Mouse (Mus musculus): ENCODE measurements at regions not wholly inside any gene's neighbourhood (a gene's known extent, or its start where the extent isn't known, plus 50 kb on each side); places are given as distances from the start of the nearest gene placed in this dataset.

DNA sequence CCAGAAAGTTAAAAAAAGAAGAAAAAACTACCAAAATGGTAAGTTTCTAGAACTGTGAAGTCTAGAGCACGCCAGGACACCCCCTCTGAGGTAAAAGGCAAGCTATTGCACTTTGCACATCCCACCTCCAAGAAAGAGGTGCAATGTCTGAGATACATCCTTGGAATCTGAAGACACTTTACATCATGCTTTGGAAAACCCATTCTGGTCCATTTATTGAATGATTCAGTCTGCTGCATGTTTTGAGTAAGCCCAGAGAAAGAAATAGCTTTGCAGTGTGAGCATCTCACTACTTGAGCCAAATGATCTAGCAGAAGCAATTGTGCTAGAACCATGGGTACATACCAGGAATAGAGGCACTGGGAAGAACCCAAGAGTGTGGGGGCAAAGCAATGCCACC is 85.1 kb upstream of the F13a1 start:
- H3K4me2 ChIP-seq (replicated peaks; ENCODE audit: low read depth): no peak overlapping the region
- ATAC-seq: no peak
- no peak overlapping the region for H3K27ac ChIP-seq (ENCODE audit: low read depth, low read length)
- H3K4me3 ChIP-seq (ENCODE audit: low read depth, low read length): no peak overlapping the region
- no peak for TF ChIP-seq CTCF (IDR thresholded peaks at IDR 0.05; ENCODE audit: low read depth)
- WGBS: 66% methylated on average over 1 of the region's 1 CpGs
- no peak overlapping the region for H3K9ac ChIP-seq (ENCODE audit: low read depth, low read length)
- H3K36me3 ChIP-seq (ENCODE audit: control insufficient read depth, insufficient read depth): no peaks in the 10 kb centered on the region
- no peaks in the 10 kb centered on the region for H3K9me3 ChIP-seq (ENCODE audit: control insufficient read depth)
- H3K27me3 ChIP-seq (replicated peaks; ENCODE audit: control insufficient read depth, insufficient read depth, low read length): no peaks in the 10 kb centered on the region
- H3K4me1 ChIP-seq (replicated peaks; ENCODE audit: control insufficient read depth, insufficient read depth, low read length): no peaks in the 10 kb centered on the region

DNA sequence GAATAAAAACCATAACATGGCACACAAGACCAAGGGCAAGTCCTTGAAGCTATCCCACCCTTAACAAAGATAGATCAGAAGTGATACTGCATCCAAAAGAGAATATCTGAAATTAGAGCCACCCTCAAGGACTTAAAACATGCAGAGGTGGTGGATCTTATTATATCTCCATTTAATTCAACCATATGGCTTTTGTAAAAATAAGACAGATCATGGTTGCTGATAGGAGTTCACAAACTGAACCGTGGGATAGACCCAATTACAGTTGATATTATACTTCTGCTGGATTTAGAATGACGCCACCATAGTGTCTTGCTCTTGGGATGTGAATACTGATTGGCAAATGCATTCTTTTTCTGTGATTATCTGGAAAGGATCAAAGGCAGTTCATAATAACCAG is 84.5 kb upstream of the F13a1 start:
- no peak for ATAC-seq
- Histone ChIP-seq H3K27ac (ENCODE audit: low read depth, low read length) (no peak overlapping the region), H3K4me3 (ENCODE audit: low read depth, low read length) (no peak overlapping the region), H3K36me3 (ENCODE audit: control insufficient read depth, insufficient read depth) (no peaks in the 10 kb centered on the region), H3K27me3 (replicated peaks; ENCODE audit: control insufficient read depth, insufficient read depth, low read length) (no peaks in the 10 kb centered on the region), H3K9me3 (ENCODE audit: control insufficient read depth) (no peaks in the 10 kb centered on the region), H3K4me1 (replicated peaks; ENCODE audit: control insufficient read depth, insufficient read depth, low read length) (no peaks in the 10 kb centered on the region), H3K9ac (ENCODE audit: low read depth, low read length) (no peak overlapping the region), H3K4me2 (replicated peaks; ENCODE audit: low read depth) (no peak overlapping the region)
- no peak for TF ChIP-seq CTCF (IDR thresholded peaks at IDR 0.05; ENCODE audit: low read depth)
- 85% methylated on average over 2 of the region's 2 CpGs for WGBS

- no peaks in the 10 kb centered on the region for H3K36me3 ChIP-seq (ENCODE audit: control insufficient read depth, insufficient read depth)
- H3K27ac ChIP-seq (ENCODE audit: low read depth, low read length): no peak overlapping the region
- no peak overlapping the region for H3K4me2 ChIP-seq (replicated peaks; ENCODE audit: low read depth)
- 49% methylated on average over 10 of the region's 10 CpGs for WGBS
- ATAC-seq: no peak
- H3K27me3 ChIP-seq (replicated peaks; ENCODE audit: control insufficient read depth, insufficient read depth, low read length): no peaks in the 10 kb centered on the region
- no peak for TF ChIP-seq CTCF (IDR thresholded peaks at IDR 0.05; ENCODE audit: low read depth)
- no peaks in the 10 kb centered on the region for H3K4me1 ChIP-seq (replicated peaks; ENCODE audit: control insufficient read depth, insufficient read depth, low read length)
- H3K9ac ChIP-seq (ENCODE audit: low read depth, low read length): no peak overlapping the region
- H3K4me3 ChIP-seq (ENCODE audit: low read depth, low read length): no peak overlapping the region
- no peaks in the 10 kb centered on the region for H3K9me3 ChIP-seq (ENCODE audit: control insufficient read depth)
Measured at GRCm38 (mm10) chr13:37130637-37131036, 80.6 kb upstream of the F13a1 start.

- no peak overlapping the region for H3K4me2 ChIP-seq (replicated peaks; ENCODE audit: low read depth)
- H3K27ac ChIP-seq (ENCODE audit: low read depth, low read length): no peak overlapping the region
- H3K4me1 ChIP-seq (replicated peaks; ENCODE audit: control insufficient read depth, insufficient read depth, low read length): no peaks in the 10 kb centered on the region
- no peak for ATAC-seq
- H3K36me3 ChIP-seq (ENCODE audit: control insufficient read depth, insufficient read depth): no peaks in the 10 kb centered on the region
- H3K9ac ChIP-seq (ENCODE audit: low read depth, low read length): no peak overlapping the region
- 86% methylated on average over 4 of the region's 4 CpGs for WGBS
- H3K27me3 ChIP-seq (replicated peaks; ENCODE audit: control insufficient read depth, insufficient read depth, low read length): no peaks in the 10 kb centered on the region
- H3K4me3 ChIP-seq (ENCODE audit: low read depth, low read length): no peak overlapping the region
- H3K9me3 ChIP-seq (ENCODE audit: control insufficient read depth): no peaks in the 10 kb centered on the region
- TF ChIP-seq CTCF (IDR thresholded peaks at IDR 0.05; ENCODE audit: low read depth): no peak
Measured at GRCm38 (mm10) chr13:37121602-37122001, 71.6 kb upstream of the F13a1 start.

DNA sequence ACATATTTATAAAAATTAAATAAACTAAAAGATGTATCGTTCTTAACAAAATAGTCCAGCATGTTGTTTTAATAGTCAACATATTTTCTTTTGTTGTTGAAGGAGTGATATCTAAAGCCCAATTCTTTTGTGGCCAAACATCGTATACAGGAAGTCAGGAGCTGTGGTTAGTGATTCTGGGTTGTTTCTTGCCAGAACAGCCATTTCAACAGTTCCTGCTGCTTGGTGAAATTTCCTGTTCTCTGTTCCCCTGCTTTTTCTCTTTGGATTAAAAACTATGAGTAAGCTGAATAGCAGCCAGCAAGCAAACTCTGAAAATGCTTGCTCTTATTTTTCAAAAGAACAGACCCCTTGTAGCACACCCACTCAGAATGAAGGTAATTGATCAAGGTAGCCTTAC is 70.2 kb upstream of the F13a1 start:
- H3K9me3 ChIP-seq (ENCODE audit: control insufficient read depth): no peaks in the 10 kb centered on the region
- no peak overlapping the region for H3K4me3 ChIP-seq (ENCODE audit: low read depth, low read length)
- no peak for ATAC-seq
- H3K27me3 ChIP-seq (replicated peaks; ENCODE audit: control insufficient read depth, insufficient read depth, low read length): no peaks in the 10 kb centered on the region
- WGBS: 83% methylated on average over 2 of the region's 2 CpGs
- TF ChIP-seq CTCF (IDR thresholded peaks at IDR 0.05; ENCODE audit: low read depth): no peak
- H3K36me3 ChIP-seq (ENCODE audit: control insufficient read depth, insufficient read depth): no peaks in the 10 kb centered on the region
- no peak overlapping the region for H3K27ac ChIP-seq (ENCODE audit: low read depth, low read length)
- no peak overlapping the region for H3K9ac ChIP-seq (ENCODE audit: low read depth, low read length)
- no peak overlapping the region for H3K4me2 ChIP-seq (replicated peaks; ENCODE audit: low read depth)
- no peaks in the 10 kb centered on the region for H3K4me1 ChIP-seq (replicated peaks; ENCODE audit: control insufficient read depth, insufficient read depth, low read length)

GRCm38 (mm10) chr13:37114324-37114723 is 64.3 kb upstream of the F13a1 start:
- TF ChIP-seq CTCF (IDR thresholded peaks at IDR 0.05; ENCODE audit: low read depth): no peak

GRCm38 (mm10) chr13:37111747-37112146 is 61.7 kb upstream of the F13a1 start:
- H3K4me3 ChIP-seq (ENCODE audit: low read depth, low read length): no peak overlapping the region
- H3K27me3 ChIP-seq (replicated peaks; ENCODE audit: control insufficient read depth, insufficient read depth, low read length): no peaks in the 10 kb centered on the region
- no peaks in the 10 kb centered on the region for H3K9me3 ChIP-seq (ENCODE audit: control insufficient read depth)
- H3K4me1 ChIP-seq (replicated peaks; ENCODE audit: control insufficient read depth, insufficient read depth, low read length): no peaks in the 10 kb centered on the region
- TF ChIP-seq CTCF (IDR thresholded peaks at IDR 0.05; ENCODE audit: low read depth): no peak
- 89% methylated on average over 4 of the region's 4 CpGs for WGBS
- no peak overlapping the region for H3K4me2 ChIP-seq (replicated peaks; ENCODE audit: low read depth)
- H3K27ac ChIP-seq (ENCODE audit: low read depth, low read length): no peak overlapping the region
- H3K36me3 ChIP-seq (ENCODE audit: control insufficient read depth, insufficient read depth): no peaks in the 10 kb centered on the region
- H3K9ac ChIP-seq (ENCODE audit: low read depth, low read length): no peak overlapping the region
- ATAC-seq: no peak

More at GRCm38 (mm10) chr13:37114324-37114723, 64.3 kb upstream of the F13a1 start:
- no peak for ATAC-seq
- WGBS: 80% methylated on average over 5 of the region's 5 CpGs
- no peak overlapping the region for H3K4me2 ChIP-seq (replicated peaks; ENCODE audit: low read depth)
- no peaks in the 10 kb centered on the region for H3K4me1 ChIP-seq (replicated peaks; ENCODE audit: control insufficient read depth, insufficient read depth, low read length)
- H3K27ac ChIP-seq (ENCODE audit: low read depth, low read length): no peak overlapping the region
- no peak overlapping the region for H3K4me3 ChIP-seq (ENCODE audit: low read depth, low read length)
- no peak overlapping the region for H3K9ac ChIP-seq (ENCODE audit: low read depth, low read length)
- H3K9me3 ChIP-seq (ENCODE audit: control insufficient read depth): no peaks in the 10 kb centered on the region
- H3K36me3 ChIP-seq (ENCODE audit: control insufficient read depth, insufficient read depth): no peaks in the 10 kb centered on the region
- no peaks in the 10 kb centered on the region for H3K27me3 ChIP-seq (replicated peaks; ENCODE audit: control insufficient read depth, insufficient read depth, low read length)
